Mouse (Mus musculus) erythroblast, embryonic 14.5 days (primary cell): ENCODE results near the gene Raet1e.

Source experiments
- GATA1 ChIP-seq: IDR thresholded peaks from 2 replicates; pipeline ENCODE4 v1.6.1; 2012; ENCODE audit warnings: low read length, inconsistent platforms, mixed read lengths
- TAL1 ChIP-seq: IDR thresholded peaks from 3 replicates; pipeline ENCODE4 v1.6.1; 2012; ENCODE audit warnings: low read length, inconsistent platforms, mixed read lengths

GRCm38 (mm10) chr10:22149691-22150465, 8.5 kb upstream of the Raet1e start:
- TF ChIP-seq GATA1 (no peak), TAL1 (no peak)
